Mouse (Mus musculus) olfactory bulb, adult 2 months (tissue): ENCODE results near the gene Rexo2.

Experiments
- CTCF ChIP-seq: fragments of 200-500 bp; IDR thresholded peaks from 2 replicates; pipeline ENCODE4 v1.5.1; 2012; ENCODE audit warnings: low read depth, mild to moderate bottlenecking, low read length, moderate library complexity; ENCODE audit not compliant: insufficient read depth
- POLR2A ChIP-seq: fragments of 200-500 bp; IDR thresholded peaks from 2 replicates; pipeline ENCODE4 v1.6.1; 2012; ENCODE audit warnings: mild to moderate bottlenecking, low read depth, low read length, moderate library complexity; ENCODE audit not compliant: insufficient read depth

DNA sequence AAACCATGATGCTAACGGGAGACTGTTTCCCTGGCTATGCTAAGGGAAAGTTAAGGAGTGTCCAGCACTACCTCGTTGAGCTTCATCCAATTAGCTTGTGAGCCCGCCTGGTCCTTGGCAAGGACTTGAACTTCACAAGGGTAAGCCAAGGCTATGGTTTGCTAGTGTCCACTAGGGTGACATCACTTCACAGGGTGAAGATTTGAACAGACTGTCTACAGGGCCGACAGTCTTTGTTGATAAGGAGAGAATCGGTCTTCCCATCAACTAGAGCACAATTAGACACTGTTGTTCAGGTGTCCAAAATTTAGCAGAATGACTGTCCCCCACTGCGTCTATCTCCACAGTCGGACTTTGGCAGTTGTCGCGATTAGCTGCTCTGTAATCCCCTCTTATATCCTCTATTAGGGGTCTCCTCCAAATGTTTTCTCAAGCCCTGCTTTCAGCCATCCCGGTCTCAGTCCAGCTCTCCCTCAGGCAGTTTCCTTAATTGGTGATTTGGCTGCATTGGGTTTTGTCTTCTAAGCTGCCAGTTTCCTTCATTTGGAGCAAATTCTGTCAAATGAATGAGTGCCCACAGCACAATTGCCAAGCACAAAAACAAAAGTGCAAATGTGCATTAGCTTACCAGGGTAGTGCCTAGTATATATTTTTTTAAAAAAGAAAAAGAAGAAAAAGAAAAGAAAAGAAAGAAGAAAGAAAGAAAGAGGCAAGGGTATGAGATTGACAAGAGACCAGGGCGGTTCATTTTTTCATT is 36.4 kb upstream of the Rexo2 start:
- TF ChIP-seq CTCF (no peak), POLR2A (no peak)
